Mouse (Mus musculus): ENCODE results near the gene Dmkn. TPM values are rescaled to one million over a fixed set of nuclear protein-coding genes. Genes with fewer than 3 reads are reported as not detected.

Dmkn gene
- polyA plus RNA-seq, 1 experiment from 2014 or later: 1.1 TPM

GRCm38 (mm10) chr7:30751086-30751669 is 12.4 kb upstream of the Dmkn start, which contains the start of gene Sbsn:
TSS of gene Sbsn (plus strand) at chr7:30751471.
- ATAC-seq: no peak
- no peak within 1 kb of the TSS for H3K4me3 ChIP-seq (replicated peaks; ENCODE audit: low read length)
- H3K4me2 ChIP-seq (ENCODE audit: low read length): no peak within 1 kb of the TSS
- WGBS: 71% methylated on average over 5 of the region's 5 CpGs
- H3K27ac ChIP-seq (ENCODE audit: low read length): no peak within 1 kb of the TSS
- H3K36me3 ChIP-seq (ENCODE audit: control insufficient read depth, insufficient read depth): peaks cover 10% of the 10 kb centered on the region
- H3K9me3 ChIP-seq (ENCODE audit: control insufficient read depth, low read length): peaks cover 10% of the 10 kb centered on the region
- no peak within 1 kb of the TSS for H3K9ac ChIP-seq (replicated peaks; ENCODE audit: low read depth, low read length)
- H3K4me1 ChIP-seq (replicated peaks; ENCODE audit: control insufficient read depth, insufficient read depth, low read length): no peaks in the 10 kb centered on the region
- H3K27me3 ChIP-seq (replicated peaks; ENCODE audit: control insufficient read depth, insufficient read depth, low read length): no peaks in the 10 kb centered on the region

- Histone ChIP-seq H3K36me3 (ENCODE audit: control insufficient read depth, insufficient read depth) (peaks cover 10% of the 10 kb centered on the region), H3K9me3 (ENCODE audit: control insufficient read depth, low read length) (peaks cover 10% of the 10 kb centered on the region), H3K27ac (ENCODE audit: low read length) (no peak overlapping the region), H3K4me2 (ENCODE audit: low read length) (no peak overlapping the region), H3K4me3 (replicated peaks; ENCODE audit: low read length) (no peak overlapping the region), H3K27me3 (replicated peaks; ENCODE audit: control insufficient read depth, insufficient read depth, low read length) (no peaks in the 10 kb centered on the region), H3K4me1 (replicated peaks; ENCODE audit: control insufficient read depth, insufficient read depth, low read length) (no peaks in the 10 kb centered on the region), H3K9ac (replicated peaks; ENCODE audit: low read depth, low read length) (no peak overlapping the region)
- ATAC-seq: no peak
- WGBS: 83% methylated on average over 2 of the region's 3 CpGs
Measured at GRCm38 (mm10) chr7:30757001-30757400, 6.6 kb upstream of the Dmkn start.

GRCm38 (mm10) chr7:30758853-30759252 is 4.7 kb upstream of the Dmkn start:
- Histone ChIP-seq H3K27me3 (replicated peaks; ENCODE audit: control insufficient read depth, insufficient read depth, low read length) (no peaks in the 10 kb centered on the region), H3K4me2 (ENCODE audit: low read length) (no peak overlapping the region), H3K9ac (replicated peaks; ENCODE audit: low read depth, low read length) (no peak overlapping the region), H3K27ac (ENCODE audit: low read length) (no peak overlapping the region), H3K4me1 (replicated peaks; ENCODE audit: control insufficient read depth, insufficient read depth, low read length) (no peaks in the 10 kb centered on the region), H3K9me3 (ENCODE audit: control insufficient read depth, low read length) (peaks cover 7% of the 10 kb centered on the region), H3K36me3 (ENCODE audit: control insufficient read depth, insufficient read depth) (peaks cover 10% of the 10 kb centered on the region), H3K4me3 (replicated peaks; ENCODE audit: low read length) (no peak overlapping the region)
- 37% methylated on average over 4 of the region's 4 CpGs for WGBS
- ATAC-seq: no peak

GRCm38 (mm10) chr7:30761769-30762352 is 1.7 kb upstream of the Dmkn start:
- H3K9ac ChIP-seq (replicated peaks; ENCODE audit: low read depth, low read length): no peak overlapping the region
- no peak overlapping the region for H3K4me3 ChIP-seq (replicated peaks; ENCODE audit: low read length)
- no peaks in the 10 kb centered on the region for H3K27me3 ChIP-seq (replicated peaks; ENCODE audit: control insufficient read depth, insufficient read depth, low read length)
- no peaks in the 10 kb centered on the region for H3K36me3 ChIP-seq (ENCODE audit: control insufficient read depth, insufficient read depth)
- H3K27ac ChIP-seq (ENCODE audit: low read length): no peak overlapping the region
- H3K9me3 ChIP-seq (ENCODE audit: control insufficient read depth, low read length): no peaks in the 10 kb centered on the region
- H3K4me1 ChIP-seq (replicated peaks; ENCODE audit: control insufficient read depth, insufficient read depth, low read length): no peaks in the 10 kb centered on the region
- WGBS: 76% methylated on average over 4 of the region's 4 CpGs
- H3K4me2 ChIP-seq (ENCODE audit: low read length): no peak overlapping the region
- ATAC-seq: no peak

- H3K9me3 ChIP-seq (ENCODE audit: control insufficient read depth, low read length): no peaks in the 10 kb centered on the region
- H3K4me3 ChIP-seq (replicated peaks; ENCODE audit: low read length): no peak overlapping the region
- no peak overlapping the region; the same call in 1 of the 2 replicates for H3K4me2 ChIP-seq (ENCODE audit: low read length)
- no peak for ATAC-seq
- no peak overlapping the region for H3K27ac ChIP-seq (ENCODE audit: low read length)
- H3K36me3 ChIP-seq (ENCODE audit: control insufficient read depth, insufficient read depth): no peaks in the 10 kb centered on the region
- 0 out of 2 replicates have a peak, but pooled peaks cover 2% of the 10 kb centered on the region for H3K27me3 ChIP-seq (replicated peaks; ENCODE audit: control insufficient read depth, insufficient read depth, low read length)
- H3K9ac ChIP-seq (replicated peaks; ENCODE audit: low read depth, low read length): no peak overlapping the region
- no peaks in the 10 kb centered on the region for H3K4me1 ChIP-seq (replicated peaks; ENCODE audit: control insufficient read depth, insufficient read depth, low read length)
- WGBS: 47% methylated on average over 11 of the region's 11 CpGs
Measured at GRCm38 (mm10) chr7:30765173-30765572, 1.6 kb downstream of the Dmkn start.

GRCm38 (mm10) chr7:30766408-30766807 is 2.9 kb downstream of the Dmkn start:
- Histone ChIP-seq H3K9me3 (ENCODE audit: control insufficient read depth, low read length) (no peaks in the 10 kb centered on the region), H3K27ac (ENCODE audit: low read length) (no peak overlapping the region), H3K36me3 (ENCODE audit: control insufficient read depth, insufficient read depth) (no peaks in the 10 kb centered on the region), H3K9ac (replicated peaks; ENCODE audit: low read depth, low read length) (no peak overlapping the region), H3K4me3 (replicated peaks; ENCODE audit: low read length) (no peak overlapping the region), H3K4me2 (ENCODE audit: low read length) (no peak overlapping the region), H3K27me3 (replicated peaks; ENCODE audit: control insufficient read depth, insufficient read depth, low read length) (0 out of 2 replicates have a peak, but pooled peaks cover 2% of the 10 kb centered on the region), H3K4me1 (replicated peaks; ENCODE audit: control insufficient read depth, insufficient read depth, low read length) (no peaks in the 10 kb centered on the region)
- no peak for ATAC-seq
- 93% methylated on average over 4 of the region's 4 CpGs for WGBS

- H3K4me1 ChIP-seq (replicated peaks; ENCODE audit: control insufficient read depth, insufficient read depth, low read length): no peaks in the 10 kb centered on the region
- WGBS: 34% methylated on average over 9 of the region's 9 CpGs
- H3K27ac ChIP-seq (ENCODE audit: low read length): no peak overlapping the region
- ATAC-seq: no peak
- H3K4me3 ChIP-seq (replicated peaks; ENCODE audit: low read length): no peak overlapping the region
- no peak overlapping the region for H3K4me2 ChIP-seq (ENCODE audit: low read length)
- H3K36me3 ChIP-seq (ENCODE audit: control insufficient read depth, insufficient read depth): no peaks in the 10 kb centered on the region
- 0 out of 2 replicates have a peak, but pooled peaks cover 2% of the 10 kb centered on the region for H3K27me3 ChIP-seq (replicated peaks; ENCODE audit: control insufficient read depth, insufficient read depth, low read length)
- no peaks in the 10 kb centered on the region for H3K9me3 ChIP-seq (ENCODE audit: control insufficient read depth, low read length)
- H3K9ac ChIP-seq (replicated peaks; ENCODE audit: low read depth, low read length): no peak overlapping the region
Measured at GRCm38 (mm10) chr7:30769236-30769635, 5.7 kb downstream of the Dmkn start.

- Histone ChIP-seq H3K27ac (ENCODE audit: low read length) (no peak overlapping the region), H3K9me3 (ENCODE audit: control insufficient read depth, low read length) (no peaks in the 10 kb centered on the region), H3K9ac (replicated peaks; ENCODE audit: low read depth, low read length) (no peak overlapping the region), H3K27me3 (replicated peaks; ENCODE audit: control insufficient read depth, insufficient read depth, low read length) (no peaks in the 10 kb centered on the region), H3K36me3 (ENCODE audit: control insufficient read depth, insufficient read depth) (no peaks in the 10 kb centered on the region), H3K4me2 (ENCODE audit: low read length) (no peak overlapping the region), H3K4me3 (replicated peaks; ENCODE audit: low read length) (no peak overlapping the region), H3K4me1 (replicated peaks; ENCODE audit: control insufficient read depth, insufficient read depth, low read length) (no peaks in the 10 kb centered on the region)
- no peak for ATAC-seq
- 98% methylated on average over 9 of the region's 9 CpGs for WGBS
Measured at GRCm38 (mm10) chr7:30776104-30776503, 12.5 kb downstream of the Dmkn start.

- Histone ChIP-seq H3K27ac (ENCODE audit: low read length) (no peak overlapping the region), H3K4me3 (replicated peaks; ENCODE audit: low read length) (no peak overlapping the region), H3K4me1 (replicated peaks; ENCODE audit: control insufficient read depth, insufficient read depth, low read length) (no peaks in the 10 kb centered on the region), H3K27me3 (replicated peaks; ENCODE audit: control insufficient read depth, insufficient read depth, low read length) (no peaks in the 10 kb centered on the region), H3K9ac (replicated peaks; ENCODE audit: low read depth, low read length) (no peak overlapping the region), H3K9me3 (ENCODE audit: control insufficient read depth, low read length) (no peaks in the 10 kb centered on the region), H3K4me2 (ENCODE audit: low read length) (no peak overlapping the region), H3K36me3 (ENCODE audit: control insufficient read depth, insufficient read depth) (no peaks in the 10 kb centered on the region)
- 50% methylated on average over 6 of the region's 7 CpGs for WGBS
- no peak for ATAC-seq
Measured at GRCm38 (mm10) chr7:30777081-30777579, 13.6 kb downstream of the Dmkn start.
